Comparison of ENCODE assay signal across 13 mouse cellular contexts in the genomic region with DNA sequence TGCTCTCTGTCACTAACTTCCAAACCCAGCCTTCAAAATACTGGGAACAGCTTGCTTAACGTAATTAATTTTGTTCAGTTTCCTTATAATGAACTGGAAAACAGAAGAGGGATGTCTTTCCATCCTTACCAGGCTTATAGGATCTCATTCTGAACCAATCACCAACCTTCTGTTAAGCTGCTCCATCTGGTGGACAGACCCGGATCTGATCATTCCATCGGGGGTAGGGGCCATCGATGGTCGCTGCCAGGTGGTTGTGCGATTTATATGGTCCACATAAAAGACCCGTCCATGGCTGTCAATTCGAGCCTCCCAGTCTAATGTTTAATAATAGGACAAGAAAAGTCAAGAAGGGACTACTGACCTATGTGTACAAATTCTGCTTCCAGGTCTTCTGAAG.
DNase-seq lines count a peak whose midpoint lies in the region; ATAC-seq and TF ChIP-seq lines count a peak whose summit lies in the region.
"Had no signal": no experiment of that assay in that cellular context is flagged by ENCODE, and none has a peak within 500 bp of the region (broad histone marks: within the 10 kb centered on the region; RNA-seq: fewer than 3 reads in every experiment).

No protein-coding gene starts in this region.

- ATAC-seq in hindbrain, postnatal 0 days, result no peak
- ATAC-seq in hindbrain, embryonic 16.5 days, result no peak
- ATAC-seq in midbrain, embryonic 11.5 days (ENCODE audit: low FRiP score), result 0 out of 2 replicates have a peak, but pooled peaks have one; percentile 46
- ATAC-seq in midbrain, embryonic 15.5 days (replicated peaks), result no peak
- 0 out of 2 replicates have a peak, but pooled peaks have one; percentile 44 for ATAC-seq in megakaryocyte progenitor cell, adult 5-6 weeks (replicated peaks; ENCODE audit: poor library complexity)

- H3K27me3 ChIP-seq in hindbrain, postnatal 0 days (ENCODE audit: insufficient read depth, low read length), result no peaks in the 10 kb centered on the region
- H3K27me3 ChIP-seq in hindbrain, embryonic 16.5 days (replicated peaks; ENCODE audit: control insufficient read depth, insufficient read depth, low read length), result no peaks in the 10 kb centered on the region
- no peaks in the 10 kb centered on the region for H3K27me3 ChIP-seq in midbrain, embryonic 11.5 days (ENCODE audit: control insufficient read depth, insufficient read depth, low read length)
- no peaks in the 10 kb centered on the region for H3K27me3 ChIP-seq in midbrain, embryonic 15.5 days (replicated peaks)
- H3K27me3 ChIP-seq: lung, embryonic 15.5 days had no signal

- no peak overlapping the region for H3K9ac ChIP-seq in hindbrain, postnatal 0 days (replicated peaks; ENCODE audit: low read length)
- H3K9ac ChIP-seq in hindbrain, embryonic 16.5 days (ENCODE audit: low read depth, low read length), result no peak overlapping the region
- H3K9ac ChIP-seq in midbrain, embryonic 11.5 days (ENCODE audit: low read length), result no peak overlapping the region
- no peak overlapping the region for H3K9ac ChIP-seq in midbrain, embryonic 15.5 days
- H3K9ac ChIP-seq in ES-E14 (ENCODE audit: insufficient read depth, low read depth, low read length, poor library complexity, severe bottlenecking), result no peak overlapping the region
- H3K9ac ChIP-seq: lung, embryonic 15.5 days had no signal

- TF ChIP-seq CTCF in hindbrain, postnatal 0 days (IDR thresholded peaks at IDR 0.05; ENCODE audit: low read depth), result peak; percentile 23; the same call in 1 of the 2 replicates

- no peaks in the 10 kb centered on the region for H3K9me3 ChIP-seq in hindbrain, postnatal 0 days (ENCODE audit: low read length)
- H3K9me3 ChIP-seq in hindbrain, embryonic 16.5 days (ENCODE audit: control insufficient read depth, low read length), result no peaks in the 10 kb centered on the region
- no peaks in the 10 kb centered on the region for H3K9me3 ChIP-seq in midbrain, embryonic 11.5 days (ENCODE audit: control insufficient read depth, low read length)
- H3K9me3 ChIP-seq in midbrain, embryonic 15.5 days, result no peaks in the 10 kb centered on the region
- H3K9me3 ChIP-seq in ES-E14 (ENCODE audit: control insufficient read depth, insufficient read depth, low read depth, low read length), result no peaks in the 10 kb centered on the region
- H3K9me3 ChIP-seq: lung, embryonic 15.5 days had no signal

- H3K36me3 ChIP-seq in hindbrain, postnatal 0 days (ENCODE audit: insufficient read depth, low read length), result 0 out of 2 replicates have a peak, but pooled peaks cover 7% of the 10 kb centered on the region
- H3K36me3 ChIP-seq in hindbrain, embryonic 16.5 days (ENCODE audit: control insufficient read depth, insufficient read depth, low read length), result peaks cover 9% of the 10 kb centered on the region
- no peaks in the 10 kb centered on the region for H3K36me3 ChIP-seq in midbrain, embryonic 11.5 days (ENCODE audit: control insufficient read depth, insufficient read depth, low read length)
- peaks cover 19% of the 10 kb centered on the region; the same call in 1 of the 2 replicates for H3K36me3 ChIP-seq in midbrain, embryonic 15.5 days (replicated peaks)
- no peaks in the 10 kb centered on the region for H3K36me3 ChIP-seq in ES-E14 (ENCODE audit: control insufficient read depth, insufficient read depth, low read length, poor library complexity, severe bottlenecking)
- H3K36me3 ChIP-seq: lung, embryonic 15.5 days had no signal

- 30% methylated on average over 8 of the region's 8 CpGs for WGBS in hindbrain, postnatal 0 days
- WGBS in hindbrain, embryonic 16.5 days, result 34% methylated on average over 8 of the region's 8 CpGs
- 35% methylated on average over 8 of the region's 8 CpGs for WGBS in midbrain, embryonic 11.5 days
- 41% methylated on average over 8 of the region's 8 CpGs for WGBS in midbrain, embryonic 15.5 days

- no peak overlapping the region for H3K4me3 ChIP-seq in hindbrain, postnatal 0 days (ENCODE audit: low read length)
- no peak overlapping the region for H3K4me3 ChIP-seq in hindbrain, embryonic 16.5 days (ENCODE audit: low read length)
- H3K4me3 ChIP-seq in midbrain, embryonic 11.5 days (ENCODE audit: low read depth, low read length), result no peak overlapping the region
- no peak overlapping the region for H3K4me3 ChIP-seq in midbrain, embryonic 15.5 days
- H3K4me3 ChIP-seq in ES-E14 (ENCODE audit: insufficient read depth in 1 of 2, low read depth in 1 of 2, low read length in 2 of 2, poor library complexity in 1 of 2, severe bottlenecking in 1 of 2), result no peak overlapping the region
- H3K4me3 ChIP-seq: lung, embryonic 15.5 days had no signal

- no peak overlapping the region for H3K27ac ChIP-seq in hindbrain, postnatal 0 days
- no peak overlapping the region for H3K27ac ChIP-seq in hindbrain, embryonic 16.5 days (ENCODE audit: low read depth, low read length)
- H3K27ac ChIP-seq in midbrain, embryonic 11.5 days (ENCODE audit: low read depth, low read length), result no peak overlapping the region
- H3K27ac ChIP-seq in midbrain, embryonic 15.5 days, result no peak overlapping the region
- H3K27ac ChIP-seq in ES-E14 (ENCODE audit: insufficient read depth, low read depth, low read length, poor library complexity, severe bottlenecking), result no peak overlapping the region
- H3K27ac ChIP-seq: lung, embryonic 15.5 days had no signal

- in situ Hi-C loops in ES-E14 (cut with MboI; ENCODE audit: low sequenced_read_pairs in 2 of 2, unreplicated experiment in 2 of 2), result no loop called here

- no peak overlapping the region for H3K4me2 ChIP-seq in hindbrain, postnatal 0 days (ENCODE audit: low read depth, low read length)
- H3K4me2 ChIP-seq in hindbrain, embryonic 16.5 days (ENCODE audit: low read length), result no peak overlapping the region
- H3K4me2 ChIP-seq in midbrain, embryonic 11.5 days, result no peak overlapping the region
- no peak overlapping the region for H3K4me2 ChIP-seq in midbrain, embryonic 15.5 days
- H3K4me2 ChIP-seq: lung, embryonic 15.5 days had no signal

- no peak for DNase-seq in hindbrain, postnatal 0 days (ENCODE audit: low spot score)
- DNase-seq in midbrain, embryonic 11.5 days (ENCODE audit: low spot score, missing footprints), result no peak
- DNase-seq in ES-E14 (ENCODE audit: low read depth, low spot score), result peak; percentile 16
- DNase-seq in right cerebral cortex, postnatal 4 days, result no peak
- no peak for DNase-seq in thymus, postnatal 36 days
- DNase-seq: gastrocnemius, postnatal 14 days; heart, postnatal 10 days; kidney, adult 18-20 months; right cerebral cortex, postnatal 14 days had no signal

- H3K4me1 ChIP-seq in hindbrain, postnatal 0 days (ENCODE audit: insufficient read depth, low read length), result no peaks in the 10 kb centered on the region
- H3K4me1 ChIP-seq in hindbrain, embryonic 16.5 days (ENCODE audit: control insufficient read depth, insufficient read depth, low read depth, low read length), result no peaks in the 10 kb centered on the region
- H3K4me1 ChIP-seq in midbrain, embryonic 11.5 days (ENCODE audit: control insufficient read depth, insufficient read depth, low read length), result no peaks in the 10 kb centered on the region
- H3K4me1 ChIP-seq in midbrain, embryonic 15.5 days, result no peaks in the 10 kb centered on the region
- H3K4me1 ChIP-seq in ES-E14 (ENCODE audit: control insufficient read depth in 2 of 2, insufficient read depth in 2 of 2, low read length in 2 of 2, poor library complexity in 1 of 2), result no peaks in the 10 kb centered on the region
- H3K4me1 ChIP-seq: lung, embryonic 15.5 days had no signal

TF ChIP-seq in ES-E14, 5 proteins besides CTCF, POLR2A, EP300 and RAD21:
- TF ChIP-seq MAFK (IDR thresholded peaks at IDR 0.05; ENCODE audit: insufficient read depth, low read depth, low read length) (no peak), CHD2 (IDR thresholded peaks at IDR 0.05; ENCODE audit: low read depth, low read length) (no peak), HCFC1 (IDR thresholded peaks at IDR 0.05; ENCODE audit: borderline replicate concordance, insufficient read depth, low read length) (no peak), ZNF384 (IDR thresholded peaks at IDR 0.05; ENCODE audit: low read depth, low read length) (no peak), ZC3H11A (IDR thresholded peaks at IDR 0.05; ENCODE audit: borderline replicate concordance, low read depth, low read length) (0 out of 2 replicates have a peak, but pooled peaks have one; percentile 28)

Comparison
In these comparisons a context has a peak if more than half of its experiments do, and no peak if none do; other contexts are left out.
1. ATAC-seq: peak in midbrain, embryonic 11.5 days (single experiment) and megakaryocyte progenitor cell, adult 5-6 weeks (single experiment); none in hindbrain, postnatal 0 days (single experiment), hindbrain, embryonic 16.5 days (single experiment) and midbrain, embryonic 15.5 days (single experiment).